8 mouse cellular contexts compared by ENCODE assay signal in the genomic region with DNA sequence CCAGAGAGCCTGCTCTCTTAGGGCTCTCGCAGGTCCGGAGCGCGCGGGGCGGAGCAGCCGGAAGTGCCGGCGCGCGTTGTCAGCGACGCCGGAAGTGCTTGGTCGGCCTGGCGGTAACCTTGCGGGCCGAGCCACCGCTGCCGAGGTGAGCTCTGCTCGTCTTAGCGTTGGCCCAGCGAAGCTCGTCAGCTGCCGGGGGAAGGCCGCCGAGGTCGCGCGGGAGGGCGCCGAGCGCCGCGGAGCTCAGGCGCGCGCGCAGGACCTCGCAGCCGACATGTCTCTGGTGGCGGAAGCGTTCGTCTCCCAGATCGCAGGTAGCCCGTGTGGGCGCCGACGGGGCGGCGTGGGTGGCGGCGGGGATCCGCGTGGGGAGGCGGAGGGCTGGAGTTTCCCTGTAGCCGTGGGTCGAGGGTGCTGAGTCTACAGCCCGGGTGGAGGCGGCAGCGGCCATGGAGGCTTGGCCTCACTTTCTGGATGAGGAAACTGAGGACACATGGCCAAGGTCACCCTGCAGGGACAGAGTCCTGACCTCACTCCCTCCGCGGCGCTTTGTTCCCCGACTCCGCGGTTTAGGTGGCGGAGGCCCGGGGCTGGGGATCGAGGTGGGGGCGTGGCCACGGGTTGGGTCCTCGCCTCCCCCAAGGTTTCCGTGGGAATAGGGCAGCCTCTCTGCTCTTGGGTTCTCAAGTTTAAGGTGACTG. TPM values are rescaled to one million over a fixed set of nuclear protein-coding genes. Genes with fewer than 3 reads are reported as not detected.
DNase-seq lines count a peak whose midpoint lies in the region; ATAC-seq and TF ChIP-seq lines count a peak whose summit lies in the region.

A gene (plus strand): TSS at position 74 of the 701 bp plus-strand sequence.

- DNase-seq in ZHBTc4 (ENCODE audit: low read depth, low spot score): peak; percentile 93
- DNase-seq in cerebellum, postnatal 4 days (ENCODE audit: low spot score in 2 of 2): peak; percentile 46 to 72
- DNase-seq in gastrocnemius, adult 2 months: peak; percentile 88
- peak; percentile 91 for DNase-seq in hindbrain, postnatal 0 days (ENCODE audit: low spot score)
- DNase-seq in left cerebral cortex, postnatal 10 days (ENCODE audit: extremely low spot score in 1 of 2, low spot score in 2 of 2): peak; percentile 67 to 87
- peak; percentile 80 for DNase-seq in right cerebral cortex, postnatal 25 days
- DNase-seq in urinary bladder, postnatal 4 days (ENCODE audit: low spot score in 2 of 2): peak; percentile 74

- no peaks in the 10 kb centered on the region for H3K4me1 ChIP-seq in hindbrain, postnatal 0 days (ENCODE audit: insufficient read depth, low read length)

- no peaks in the 10 kb centered on the region for H3K9me3 ChIP-seq in hindbrain, postnatal 0 days (ENCODE audit: low read length)

- H3K27me3 ChIP-seq in hindbrain, postnatal 0 days (ENCODE audit: insufficient read depth, low read length): no peaks in the 10 kb centered on the region

- intact Hi-C loops in gastrocnemius, adult 2 months (cut with DNase I): loop anchor here (5.0 kb wide), 1 partner anchor 114 kb away; a partner anchor contains a TSS
- intact Hi-C loops in left cerebral cortex, postnatal 10 days (cut with DNase I): no loop called here

- H3K27ac ChIP-seq in gastrocnemius, adult 2 months: peak within 1 kb of the TSS; percentile 94
- peak within 1 kb of the TSS; percentile 87 for H3K27ac ChIP-seq in hindbrain, postnatal 0 days

- WGBS in hindbrain, postnatal 0 days: under 1% methylated on average over 74 of the region's 74 CpGs

- peak within 1 kb of the TSS; percentile 94 for H3K4me2 ChIP-seq in hindbrain, postnatal 0 days (ENCODE audit: low read depth, low read length)

- H3K36me3 ChIP-seq in hindbrain, postnatal 0 days (ENCODE audit: insufficient read depth, low read length): no peaks in the 10 kb centered on the region

- H3K4me3 ChIP-seq in gastrocnemius, adult 2 months: peak within 1 kb of the TSS; percentile 89
- H3K4me3 ChIP-seq in hindbrain, postnatal 0 days (ENCODE audit: low read length): peak within 1 kb of the TSS; percentile 95

- peak within 1 kb of the TSS; percentile 94 for H3K9ac ChIP-seq in hindbrain, postnatal 0 days (replicated peaks; ENCODE audit: low read length)

- ATAC-seq in hindbrain, postnatal 0 days: peak; percentile 98
- ATAC-seq in megakaryocyte-erythroid progenitor cell, adult 5-6 weeks (replicated peaks; ENCODE audit: low FRiP score, low TSS enrichment, poor library complexity, severe bottlenecking): peak; percentile 92

- TF ChIP-seq CTCF in gastrocnemius, adult 2 months (IDR thresholded peaks at IDR 0.05): no peak
- no peak for TF ChIP-seq CTCF in hindbrain, postnatal 0 days (IDR thresholded peaks at IDR 0.05; ENCODE audit: low read depth)

RNA-seq across cellular contexts. Expression of the gene that starts here (rescaled TPM):
- total RNA-seq in gastrocnemius, adult 2 months (2021): 10 to 100 TPM; 24.4 to 46.4 TPM
- total RNA-seq in hindbrain, postnatal 0 days (2014; rRNA removed): 104 and 139 TPM in 2 replicates
- 149 and 150 TPM in 2 replicates for polyA plus RNA-seq in hindbrain, postnatal 0 days (2015; fragmentation: Nextera tagmentation; extraction: Ambion mirVana)
- 10 to 100 TPM; 60.3 to 61.6 TPM for total RNA-seq in left cerebral cortex, postnatal 10 days (2021)
- 71.8 and 72.1 TPM in 2 replicates for total RNA-seq in megakaryocyte-erythroid progenitor cell, adult 5-6 weeks (2014; fragmentation: Nextera tagmentation)
- 50.6 and 51.1 TPM in 2 replicates for total RNA-seq in megakaryocyte-erythroid progenitor cell, adult 5-6 weeks (2017)

Comparison
In these comparisons a context has a peak if more than half of its experiments do, and no peak if none do; other contexts are left out.
1. Peak in every context shown above with its lines: DNase-seq, ATAC-seq, H3K4me3 ChIP-seq and H3K27ac ChIP-seq.